Mouse (Mus musculus) lung, embryonic 15.5 days (tissue): Measurements from ENCODE around the gene Fxyd1. TPM values are rescaled to one million over a fixed set of nuclear protein-coding genes. Genes with fewer than 3 reads are reported as not detected.

ENCODE experiments used
- ATAC-seq: fragments of 200-750 bp; cut with Nextera tagmentation; 2 replicates; pipeline ENCODE4 v1.8.0; 2017; ENCODE audit warnings: moderate number of reproducible peaks, borderline replicate concordance; ENCODE audit not compliant: low FRiP score, low TSS enrichment; ENCODE audit errors: extremely low read depth
- H3K27ac ChIP-seq: fragments of 300-500 bp; sonication (generic); 2 replicates; pipeline ENCODE4 v1.5.1; 2015; ENCODE audit warnings: moderate library complexity, mild to moderate bottlenecking, inconsistent platforms
- H3K27me3 ChIP-seq: fragments of 300-500 bp; sonication (generic); 2 replicates; pipeline ENCODE4 v1.6.1; 2015; ENCODE audit warnings: inconsistent platforms
- H3K36me3 ChIP-seq: fragments of 300-500 bp; sonication (generic); 2 replicates; pipeline ENCODE4 v1.6.1; 2015; ENCODE audit warnings: inconsistent platforms
- H3K4me1 ChIP-seq: fragments of 300-500 bp; sonication (generic); 2 replicates; pipeline ENCODE4 v1.6.1; 2015; ENCODE audit warnings: inconsistent platforms
- H3K4me2 ChIP-seq: fragments of 300-500 bp; sonication (generic); 2 replicates; pipeline ENCODE4 v1.6.1; 2015; ENCODE audit warnings: inconsistent platforms, mild to moderate bottlenecking, moderate library complexity
- H3K4me3 ChIP-seq: fragments of 300-500 bp; sonication (generic); 2 replicates; pipeline ENCODE4 v1.5.1; 2015; ENCODE audit warnings: mild to moderate bottlenecking, inconsistent platforms
- H3K9ac ChIP-seq: fragments of 300-500 bp; sonication (generic); 2 replicates; pipeline ENCODE4 v1.6.1; 2015; ENCODE audit warnings: inconsistent platforms
- H3K9me3 ChIP-seq: fragments of 300-500 bp; sonication (generic); 2 replicates; pipeline ENCODE4 v1.6.1; 2016; ENCODE audit warnings: inconsistent platforms
- WGBS: fragments of 180-500 bp; shearing (Covaris S2); methylation state at CpG from one replicate; pipeline ENCODE4 v1.1.7; 2015; 5-methylcytosine and 5-hydroxymethylcytosine counted together
- polyA plus RNA-seq: library from polyadenylated mRNA; unstranded; fragments of >200 nt; fragmentation: Nextera tagmentation; extraction: Ambion mirVana; gene quantifications from 2 replicates; pipeline ENCODE4 v1.2.1, GENCODE M21; 2015

Fxyd1 gene
- polyA plus RNA-seq, 1 experiment from 2014 or later = 82.5 TPM

- H3K4me2 ChIP-seq = no peak overlapping the region
- ATAC-seq = no peak
Measured at GRCm38 (mm10) chr7:31034789-31035188, 22.2 kb downstream of the Fxyd1 start.

GRCm38 (mm10) chr7:31033409-31034165, 23.4 kb downstream of the Fxyd1 start:
- Histone ChIP-seq H3K9me3 (no peaks in the 10 kb centered on the region), H3K9ac (no peak overlapping the region), H3K4me3 (no peak overlapping the region), H3K27ac (peak overlapping the region; percentile 15; the same call in 1 of the 2 replicates), H3K4me2 (no peak overlapping the region), H3K36me3 (no peaks in the 10 kb centered on the region), H3K4me1 (peaks cover 3% of the 10 kb centered on the region; the same call in 1 of the 2 replicates), H3K27me3 (no peaks in the 10 kb centered on the region)
- WGBS = 44% methylated on average over 9 of the region's 9 CpGs
- no peak for ATAC-seq

More at GRCm38 (mm10) chr7:31034789-31035188, 22.2 kb downstream of the Fxyd1 start:
- Histone ChIP-seq H3K27me3 (no peaks in the 10 kb centered on the region), H3K4me3 (no peak overlapping the region), H3K27ac (no peak overlapping the region), H3K9ac (no peak overlapping the region), H3K9me3 (no peaks in the 10 kb centered on the region), H3K4me1 (peaks cover 3% of the 10 kb centered on the region; the same call in 1 of the 2 replicates), H3K36me3 (no peaks in the 10 kb centered on the region)
- WGBS = 62% methylated on average over 11 of the region's 11 CpGs

GRCm38 (mm10) chr7:31031731-31032130, 25.3 kb downstream of the Fxyd1 start:
- H3K4me2 ChIP-seq = no peak overlapping the region
- 81% methylated on average over 7 of the region's 7 CpGs for WGBS
- H3K9me3 ChIP-seq = no peaks in the 10 kb centered on the region
- no peaks in the 10 kb centered on the region for H3K27me3 ChIP-seq
- H3K4me3 ChIP-seq = no peak overlapping the region
- no peak overlapping the region for H3K9ac ChIP-seq
- no peak overlapping the region for H3K27ac ChIP-seq
- no peaks in the 10 kb centered on the region for H3K36me3 ChIP-seq
- H3K4me1 ChIP-seq = peaks cover 3% of the 10 kb centered on the region; the same call in 1 of the 2 replicates
- ATAC-seq = no peak

GRCm38 (mm10) chr7:31030717-31031116, 26.3 kb downstream of the Fxyd1 start:
- H3K9ac ChIP-seq = no peak overlapping the region
- ATAC-seq = no peak
- no peaks in the 10 kb centered on the region for H3K27me3 ChIP-seq
- H3K4me1 ChIP-seq = peaks cover 3% of the 10 kb centered on the region; the same call in 1 of the 2 replicates
- WGBS = 76% methylated on average over 2 of the region's 2 CpGs
- no peaks in the 10 kb centered on the region for H3K36me3 ChIP-seq
- no peak overlapping the region for H3K4me2 ChIP-seq
- no peak overlapping the region for H3K4me3 ChIP-seq
- H3K27ac ChIP-seq = no peak overlapping the region
- no peaks in the 10 kb centered on the region for H3K9me3 ChIP-seq

- no peak overlapping the region for H3K27ac ChIP-seq
- peaks cover 2% of the 10 kb centered on the region; the same call in 1 of the 2 replicates for H3K4me1 ChIP-seq
- no peaks in the 10 kb centered on the region for H3K36me3 ChIP-seq
- no peak overlapping the region for H3K4me2 ChIP-seq
- no peak overlapping the region for H3K9ac ChIP-seq
- H3K4me3 ChIP-seq = no peak overlapping the region
- no peaks in the 10 kb centered on the region for H3K9me3 ChIP-seq
- no peak for ATAC-seq
- WGBS = 68% methylated on average over 8 of the region's 8 CpGs
- H3K27me3 ChIP-seq = no peaks in the 10 kb centered on the region
Measured at GRCm38 (mm10) chr7:31028609-31029008, 28.4 kb downstream of the Fxyd1 start.

GRCm38 (mm10) chr7:31017104-31017901, 39.7 kb downstream of the Fxyd1 start:
- WGBS = 22% methylated on average over 10 of the region's 10 CpGs
- Histone ChIP-seq H3K9ac (no peak overlapping the region), H3K4me2 (no peak overlapping the region), H3K27ac (peak overlapping the region; percentile 46), H3K36me3 (no peaks in the 10 kb centered on the region), H3K4me3 (no peak overlapping the region), H3K27me3 (no peaks in the 10 kb centered on the region), H3K9me3 (no peaks in the 10 kb centered on the region), H3K4me1 (peaks cover 16% of the 10 kb centered on the region)
- peak; percentile 55; the same call in 1 of the 2 replicates for ATAC-seq

- H3K4me2 ChIP-seq = no peak overlapping the region
- 62% methylated on average over 5 of the region's 5 CpGs for WGBS
- H3K4me3 ChIP-seq = no peak overlapping the region
Measured at GRCm38 (mm10) chr7:31012971-31013370, 44.0 kb downstream of the Fxyd1 start.

GRCm38 (mm10) chr7:31008889-31009288, 48.1 kb downstream of the Fxyd1 start:
- Histone ChIP-seq H3K9ac (no peak overlapping the region), H3K4me1 (0 out of 2 replicates have a peak, but pooled peaks cover 3% of the 10 kb centered on the region), H3K9me3 (no peaks in the 10 kb centered on the region), H3K4me3 (no peak overlapping the region), H3K4me2 (no peak overlapping the region), H3K36me3 (no peaks in the 10 kb centered on the region), H3K27me3 (no peaks in the 10 kb centered on the region), H3K27ac (no peak overlapping the region)
- WGBS = 43% methylated on average over 3 of the region's 3 CpGs
- no peak for ATAC-seq

More at GRCm38 (mm10) chr7:31012971-31013370, 44.0 kb downstream of the Fxyd1 start:
- no peaks in the 10 kb centered on the region for H3K36me3 ChIP-seq
- no peaks in the 10 kb centered on the region for H3K9me3 ChIP-seq
- peaks cover 18% of the 10 kb centered on the region for H3K4me1 ChIP-seq
- H3K27ac ChIP-seq = no peak overlapping the region
- H3K27me3 ChIP-seq = no peaks in the 10 kb centered on the region
- no peak overlapping the region for H3K9ac ChIP-seq
- no peak for ATAC-seq

- H3K4me1 ChIP-seq = 0 out of 2 replicates have a peak, but pooled peaks cover 3% of the 10 kb centered on the region
- H3K27ac ChIP-seq = no peak overlapping the region
- H3K4me2 ChIP-seq = no peak overlapping the region
- H3K9me3 ChIP-seq = no peaks in the 10 kb centered on the region
- no peak overlapping the region for H3K9ac ChIP-seq
- no peak overlapping the region for H3K4me3 ChIP-seq
- 52% methylated on average over 1 of the region's 1 CpGs for WGBS
- H3K36me3 ChIP-seq = no peaks in the 10 kb centered on the region
- no peaks in the 10 kb centered on the region for H3K27me3 ChIP-seq
- ATAC-seq = no peak
Measured at GRCm38 (mm10) chr7:31008175-31008574, 48.8 kb downstream of the Fxyd1 start.

GRCm38 (mm10) chr7:31007775-31008174, 49.2 kb downstream of the Fxyd1 start:
- WGBS = 75% methylated on average over 1 of the region's 1 CpGs
- no peak overlapping the region for H3K4me3 ChIP-seq
- H3K4me2 ChIP-seq = no peak overlapping the region
- peak; percentile 21; the same call in 1 of the 2 replicates for ATAC-seq
- no peak overlapping the region for H3K27ac ChIP-seq
- H3K36me3 ChIP-seq = no peaks in the 10 kb centered on the region
- H3K9me3 ChIP-seq = no peaks in the 10 kb centered on the region
- H3K9ac ChIP-seq = no peak overlapping the region
- H3K4me1 ChIP-seq = 0 out of 2 replicates have a peak, but pooled peaks cover 3% of the 10 kb centered on the region
- no peaks in the 10 kb centered on the region for H3K27me3 ChIP-seq

GRCm38 (mm10) chr7:31002650-31003049, 54.3 kb downstream of the Fxyd1 start:
- WGBS = 68% methylated on average over 8 of the region's 8 CpGs
- Histone ChIP-seq H3K9me3 (no peaks in the 10 kb centered on the region), H3K27me3 (no peaks in the 10 kb centered on the region), H3K27ac (peak overlapping the region; percentile 64), H3K4me1 (peaks cover 14% of the 10 kb centered on the region), H3K4me3 (no peak overlapping the region), H3K9ac (no peak overlapping the region), H3K36me3 (no peaks in the 10 kb centered on the region), H3K4me2 (no peak overlapping the region)
- peak; percentile 67; the same call in 1 of the 2 replicates for ATAC-seq
